Mouse (Mus musculus): ENCODE measurements at regions not wholly inside any gene's neighbourhood (a gene's known extent, or its start where the extent isn't known, plus 50 kb on each side); places are given as distances from the start of the nearest gene placed in this dataset.

DNA sequence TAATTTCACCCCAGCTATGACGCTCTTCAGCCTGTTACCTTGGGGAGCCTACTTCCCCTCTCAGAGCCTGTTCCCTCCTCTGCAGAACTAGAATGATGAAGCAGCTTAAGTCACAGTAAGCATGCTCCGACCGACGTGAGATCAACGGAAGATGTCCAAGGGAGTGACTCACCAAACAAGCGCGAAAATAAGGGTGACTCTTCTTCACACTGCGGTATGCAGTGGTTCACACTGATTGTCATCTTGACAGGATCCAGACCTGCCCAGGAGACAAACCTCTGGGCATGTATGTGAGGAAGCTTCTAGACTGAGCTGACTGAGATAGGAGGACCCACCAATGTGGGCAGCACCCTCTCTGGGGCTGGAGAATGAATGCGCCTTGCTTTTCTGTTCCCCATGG lies 116.3 kb upstream of the Tpm1 start:
- Histone ChIP-seq H3K9me3 (ENCODE audit: low read length) (no peaks in the 10 kb centered on the region), H3K36me3 (ENCODE audit: insufficient read depth, low read length) (no peaks in the 10 kb centered on the region), H3K4me1 (ENCODE audit: insufficient read depth, low read length) (peaks cover 3% of the 10 kb centered on the region; the same call in 1 of the 2 replicates), H3K4me2 (replicated peaks; ENCODE audit: low read depth, low read length) (no peak overlapping the region), H3K4me3 (ENCODE audit: low read length) (no peak overlapping the region), H3K9ac (replicated peaks; ENCODE audit: low read length) (no peak overlapping the region), H3K27ac (ENCODE audit: low read length) (no peak overlapping the region), H3K27me3 (ENCODE audit: insufficient read depth, low read length) (no peaks in the 10 kb centered on the region)
- 91% methylated on average over 9 of the region's 9 CpGs for WGBS
- no peak for ATAC-seq (ENCODE audit: low FRiP score, low TSS enrichment)

- H3K4me1 ChIP-seq (ENCODE audit: insufficient read depth, low read length) = peaks cover 3% of the 10 kb centered on the region; the same call in 1 of the 2 replicates
- no peak overlapping the region for H3K4me3 ChIP-seq (ENCODE audit: low read length)
- no peak for ATAC-seq (ENCODE audit: low FRiP score, low TSS enrichment)
- H3K4me2 ChIP-seq (replicated peaks; ENCODE audit: low read depth, low read length) = no peak overlapping the region
- H3K27ac ChIP-seq (ENCODE audit: low read length) = no peak overlapping the region
- no peaks in the 10 kb centered on the region for H3K36me3 ChIP-seq (ENCODE audit: insufficient read depth, low read length)
- WGBS = 80% methylated on average over 6 of the region's 6 CpGs
- H3K27me3 ChIP-seq (ENCODE audit: insufficient read depth, low read length) = no peaks in the 10 kb centered on the region
- no peaks in the 10 kb centered on the region for H3K9me3 ChIP-seq (ENCODE audit: low read length)
- H3K9ac ChIP-seq (replicated peaks; ENCODE audit: low read length) = no peak overlapping the region
Measured at GRCm38 (mm10) chr9:67163746-67164145, 114.5 kb upstream of the Tpm1 start.

- Histone ChIP-seq H3K36me3 (ENCODE audit: insufficient read depth, low read length) (no peaks in the 10 kb centered on the region), H3K27me3 (ENCODE audit: insufficient read depth, low read length) (no peaks in the 10 kb centered on the region), H3K4me2 (replicated peaks; ENCODE audit: low read depth, low read length) (no peak overlapping the region), H3K4me1 (ENCODE audit: insufficient read depth, low read length) (peaks cover 3% of the 10 kb centered on the region; the same call in 1 of the 2 replicates), H3K9ac (replicated peaks; ENCODE audit: low read length) (no peak overlapping the region), H3K27ac (ENCODE audit: low read length) (no peak overlapping the region), H3K4me3 (ENCODE audit: low read length) (no peak overlapping the region), H3K9me3 (ENCODE audit: low read length) (no peaks in the 10 kb centered on the region)
- no peak for ATAC-seq (ENCODE audit: low FRiP score, low TSS enrichment)
- WGBS = 70% methylated on average over 3 of the region's 3 CpGs
Measured at GRCm38 (mm10) chr9:67160785-67161455, 111.7 kb upstream of the Tpm1 start.

- H3K9ac ChIP-seq (replicated peaks; ENCODE audit: low read length) = no peak overlapping the region
- H3K27me3 ChIP-seq (ENCODE audit: insufficient read depth, low read length) = no peaks in the 10 kb centered on the region
- WGBS = 80% methylated on average over 5 of the region's 5 CpGs
- no peaks in the 10 kb centered on the region for H3K9me3 ChIP-seq (ENCODE audit: low read length)
- H3K4me2 ChIP-seq (replicated peaks; ENCODE audit: low read depth, low read length) = no peak overlapping the region
- H3K4me3 ChIP-seq (ENCODE audit: low read length) = no peak overlapping the region
- peaks cover 3% of the 10 kb centered on the region; the same call in 1 of the 2 replicates for H3K4me1 ChIP-seq (ENCODE audit: insufficient read depth, low read length)
- no peak overlapping the region for H3K27ac ChIP-seq (ENCODE audit: low read length)
- no peaks in the 10 kb centered on the region for H3K36me3 ChIP-seq (ENCODE audit: insufficient read depth, low read length)
- ATAC-seq (ENCODE audit: low FRiP score, low TSS enrichment) = no peak
Measured at GRCm38 (mm10) chr9:67160350-67160749, 111.1 kb upstream of the Tpm1 start.

DNA sequence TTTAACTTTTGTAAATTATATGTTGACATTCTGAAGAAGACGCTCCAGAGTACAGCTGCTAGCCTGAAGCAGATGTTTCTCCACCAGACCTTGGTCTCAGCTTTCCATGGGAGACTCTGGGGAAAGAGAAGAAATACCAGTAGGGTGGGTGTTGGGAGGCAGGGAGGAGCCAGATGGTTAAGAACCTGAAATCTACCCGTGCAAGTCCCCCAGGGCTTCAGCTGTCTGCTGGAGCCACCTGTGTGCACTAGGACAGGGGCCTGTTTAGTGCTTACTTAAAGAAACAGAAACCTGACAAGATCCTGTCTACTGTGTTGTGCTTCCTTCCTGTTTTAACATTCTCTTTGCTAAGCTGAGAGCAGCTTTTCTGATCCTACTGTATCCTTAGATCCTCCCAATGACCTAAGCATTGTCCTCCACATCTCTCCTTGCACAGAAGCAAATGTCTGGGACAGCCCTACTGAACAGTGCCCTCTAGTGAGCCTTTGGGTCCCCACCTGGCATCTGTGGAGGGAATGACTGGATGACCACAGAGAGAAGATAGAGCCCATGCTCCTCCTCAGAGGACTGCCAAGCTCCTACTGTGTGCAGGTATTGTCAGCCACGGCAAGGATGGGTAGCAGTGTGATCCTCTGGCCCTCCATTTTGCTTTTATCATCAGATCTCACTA lies 107.5 kb upstream of the Tpm1 start:
- Histone ChIP-seq H3K4me1 (ENCODE audit: insufficient read depth, low read length) (peaks cover 9% of the 10 kb centered on the region), H3K27me3 (ENCODE audit: insufficient read depth, low read length) (no peaks in the 10 kb centered on the region), H3K36me3 (ENCODE audit: insufficient read depth, low read length) (no peaks in the 10 kb centered on the region), H3K4me2 (replicated peaks; ENCODE audit: low read depth, low read length) (no peak overlapping the region), H3K4me3 (ENCODE audit: low read length) (no peak overlapping the region), H3K9ac (replicated peaks; ENCODE audit: low read length) (no peak overlapping the region), H3K27ac (ENCODE audit: low read length) (no peak overlapping the region), H3K9me3 (ENCODE audit: low read length) (no peaks in the 10 kb centered on the region)
- WGBS = 51% methylated on average over 3 of the region's 3 CpGs
- peak; percentile 57; the same call in 1 of the 2 replicates for ATAC-seq (ENCODE audit: low FRiP score, low TSS enrichment)

DNA sequence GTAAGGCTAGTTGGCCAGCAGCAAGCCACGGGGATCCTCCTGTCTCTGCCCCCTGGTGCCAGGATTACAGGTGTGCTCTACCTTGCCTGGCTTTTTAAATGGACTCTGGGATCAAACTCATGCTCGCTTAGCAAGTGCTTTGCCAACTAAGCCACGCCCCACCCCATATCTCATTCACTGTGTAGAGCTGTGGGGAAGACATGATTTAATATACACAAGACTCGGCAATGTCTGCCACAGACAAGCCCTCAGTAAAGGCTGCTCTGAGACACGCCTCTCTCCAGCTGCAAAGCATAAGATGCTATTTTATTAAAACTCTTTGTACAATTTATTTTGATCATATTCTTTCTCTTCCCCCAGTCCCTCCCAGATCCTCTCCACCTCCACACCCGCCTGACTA lies 104.9 kb upstream of the Tpm1 start:
- no peaks in the 10 kb centered on the region for H3K36me3 ChIP-seq (ENCODE audit: insufficient read depth, low read length)
- no peaks in the 10 kb centered on the region for H3K27me3 ChIP-seq (ENCODE audit: insufficient read depth, low read length)
- H3K4me2 ChIP-seq (replicated peaks; ENCODE audit: low read depth, low read length) = no peak overlapping the region
- no peak overlapping the region for H3K9ac ChIP-seq (replicated peaks; ENCODE audit: low read length)
- H3K27ac ChIP-seq (ENCODE audit: low read length) = no peak overlapping the region
- no peaks in the 10 kb centered on the region for H3K9me3 ChIP-seq (ENCODE audit: low read length)
- ATAC-seq (ENCODE audit: low FRiP score, low TSS enrichment) = no peak
- WGBS = 77% methylated on average over 6 of the region's 6 CpGs
- H3K4me1 ChIP-seq (ENCODE audit: insufficient read depth, low read length) = peaks cover 9% of the 10 kb centered on the region
- no peak overlapping the region for H3K4me3 ChIP-seq (ENCODE audit: low read length)

- Histone ChIP-seq H3K9me3 (ENCODE audit: low read length) (no peaks in the 10 kb centered on the region), H3K27ac (ENCODE audit: low read length) (no peak overlapping the region), H3K36me3 (ENCODE audit: insufficient read depth, low read length) (no peaks in the 10 kb centered on the region), H3K27me3 (ENCODE audit: insufficient read depth, low read length) (no peaks in the 10 kb centered on the region), H3K4me2 (replicated peaks; ENCODE audit: low read depth, low read length) (no peak overlapping the region), H3K4me1 (ENCODE audit: insufficient read depth, low read length) (peaks cover 9% of the 10 kb centered on the region), H3K4me3 (ENCODE audit: low read length) (no peak overlapping the region), H3K9ac (replicated peaks; ENCODE audit: low read length) (no peak overlapping the region)
- 70% methylated on average over 4 of the region's 4 CpGs for WGBS
- ATAC-seq (ENCODE audit: low FRiP score, low TSS enrichment) = 0 out of 2 replicates have a peak, but pooled peaks have one; percentile 19
Measured at GRCm38 (mm10) chr9:67153333-67153732, 104.1 kb upstream of the Tpm1 start.

- Histone ChIP-seq H3K27me3 (ENCODE audit: insufficient read depth, low read length) (no peaks in the 10 kb centered on the region), H3K36me3 (ENCODE audit: insufficient read depth, low read length) (no peaks in the 10 kb centered on the region), H3K4me1 (ENCODE audit: insufficient read depth, low read length) (peaks cover under 1% of the 10 kb centered on the region), H3K4me2 (replicated peaks; ENCODE audit: low read depth, low read length) (no peak overlapping the region), H3K9me3 (ENCODE audit: low read length) (no peaks in the 10 kb centered on the region), H3K9ac (replicated peaks; ENCODE audit: low read length) (no peak overlapping the region), H3K4me3 (ENCODE audit: low read length) (no peak overlapping the region), H3K27ac (ENCODE audit: low read length) (no peak overlapping the region)
- 0 out of 2 replicates have a peak, but pooled peaks have one; percentile 31 for ATAC-seq (ENCODE audit: low FRiP score, low TSS enrichment)
- 41% methylated on average over 7 of the region's 7 CpGs for WGBS
Measured at GRCm38 (mm10) chr9:67147656-67148055, 98.5 kb upstream of the Tpm1 start.

- ATAC-seq (ENCODE audit: low FRiP score, low TSS enrichment) = no peak
- Histone ChIP-seq H3K4me1 (ENCODE audit: insufficient read depth, low read length) (peaks cover 3% of the 10 kb centered on the region), H3K27me3 (ENCODE audit: insufficient read depth, low read length) (no peaks in the 10 kb centered on the region), H3K4me2 (replicated peaks; ENCODE audit: low read depth, low read length) (no peak overlapping the region), H3K27ac (ENCODE audit: low read length) (no peak overlapping the region), H3K36me3 (ENCODE audit: insufficient read depth, low read length) (no peaks in the 10 kb centered on the region), H3K4me3 (ENCODE audit: low read length) (no peak overlapping the region), H3K9me3 (ENCODE audit: low read length) (no peaks in the 10 kb centered on the region), H3K9ac (replicated peaks; ENCODE audit: low read length) (no peak overlapping the region)
- 93% methylated on average over 6 of the region's 6 CpGs for WGBS
Measured at GRCm38 (mm10) chr9:67145392-67145791, 96.2 kb upstream of the Tpm1 start.

DNA sequence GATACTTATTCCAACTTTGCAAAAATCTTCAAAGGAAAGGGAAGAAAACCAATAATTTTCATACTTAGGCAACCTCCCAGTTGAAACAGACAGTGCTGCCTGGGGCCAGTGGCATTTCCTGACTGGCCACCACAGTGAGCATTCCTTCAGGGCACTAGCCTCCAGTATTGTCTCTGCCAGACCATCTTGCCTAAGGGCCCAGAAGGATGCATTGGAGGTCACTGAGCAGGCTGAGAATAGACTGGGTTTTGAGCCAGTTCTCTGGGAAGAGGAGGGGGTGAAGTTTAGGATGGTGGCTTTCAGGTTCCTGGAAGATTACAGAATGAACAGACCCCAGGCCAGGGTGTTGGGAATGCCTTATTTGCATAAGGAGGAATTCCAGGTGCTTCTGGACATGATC lies 95.3 kb upstream of the Tpm1 start:
- H3K27me3 ChIP-seq (ENCODE audit: insufficient read depth, low read length) = no peaks in the 10 kb centered on the region
- H3K9ac ChIP-seq (replicated peaks; ENCODE audit: low read length) = no peak overlapping the region
- no peak overlapping the region for H3K27ac ChIP-seq (ENCODE audit: low read length)
- H3K4me2 ChIP-seq (replicated peaks; ENCODE audit: low read depth, low read length) = no peak overlapping the region
- H3K4me3 ChIP-seq (ENCODE audit: low read length) = no peak overlapping the region
- H3K4me1 ChIP-seq (ENCODE audit: insufficient read depth, low read length) = peaks cover 7% of the 10 kb centered on the region
- no peaks in the 10 kb centered on the region for H3K9me3 ChIP-seq (ENCODE audit: low read length)
- H3K36me3 ChIP-seq (ENCODE audit: insufficient read depth, low read length) = no peaks in the 10 kb centered on the region
- ATAC-seq (ENCODE audit: low FRiP score, low TSS enrichment) = no peak
